Mouse (Mus musculus) heart, postnatal 36 days (tissue): ENCODE results near the gene Bcas3. TPM values are rescaled to one million over a fixed set of nuclear protein-coding genes. Genes with fewer than 3 reads are reported as not detected.

ENCODE experiments used
- DNase-seq, 2 experiments: peaks; one replicate each; pipeline ENCODE4 v3.0.0; 2021 to 2022
- intact Hi-C: fragments of 180-260 bp; cut with DNase I; formaldehyde crosslinking; loops from one replicate; pipeline ENCODE4 v1.15.1; 2025
- total RNA-seq, 2 experiments: library from RNA; stranded (reverse); gene quantifications; 2 replicates each; pipeline ENCODE4 v1.2.3; 2021

Bcas3 gene
- total RNA-seq, 2 experiments from 2014 or later = 35.8 to 48.8 TPM

- intact Hi-C loops = no loop called here
- peak in 1 of 2 experiments; percentile 61 for DNase-seq
Observed at GRCm38 (mm10) chr11:85833761-85834385, 480.9 kb downstream of the Bcas3 start.

GRCm38 (mm10) chr11:85834386-85834931 lies 481.5 kb downstream of the Bcas3 start:
- intact Hi-C loops = no loop called here
- no peak for DNase-seq

GRCm38 (mm10) chr11:85835001-85835752 lies 482.2 kb downstream of the Bcas3 start:
- intact Hi-C loops = no loop called here
- DNase-seq = no peak

- intact Hi-C loops = no loop called here
- no peak for DNase-seq
Observed at GRCm38 (mm10) chr11:85835753-85836522, 483.0 kb downstream of the Bcas3 start.

GRCm38 (mm10) chr11:85836523-85837290 lies 483.7 kb downstream of the Bcas3 start:
- DNase-seq = peak in 1 of 2 experiments; percentile 27

GRCm38 (mm10) chr11:85837291-85837647 lies 484.3 kb downstream of the Bcas3 start:
- no peak for DNase-seq
- intact Hi-C loops = no loop called here

More at GRCm38 (mm10) chr11:85836523-85837290, 483.7 kb downstream of the Bcas3 start:
- intact Hi-C loops = no loop called here

- intact Hi-C loops = no loop called here
- DNase-seq = peak in 1 of 2 experiments; percentile 33
Observed at GRCm38 (mm10) chr11:85837648-85838423, 484.9 kb downstream of the Bcas3 start.

- DNase-seq = no peak
- intact Hi-C loops = no loop called here
Observed at GRCm38 (mm10) chr11:85838424-85839257, 485.7 kb downstream of the Bcas3 start.

GRCm38 (mm10) chr11:85839258-85840030 lies 486.5 kb downstream of the Bcas3 start:
- intact Hi-C loops = loop anchor here (5.0 kb wide), 2 partner anchors 322 to 457 kb away; no protein-coding TSS in a partner anchor
- no peak for DNase-seq

- intact Hi-C loops = loop anchor here (5.0 kb wide), 2 partner anchors 323 to 458 kb away; no protein-coding TSS in a partner anchor
Observed at GRCm38 (mm10) chr11:85840031-85840802, 487.2 kb downstream of the Bcas3 start.

GRCm38 (mm10) chr11:85840803-85841145 lies 487.8 kb downstream of the Bcas3 start:
- DNase-seq = no peak
- intact Hi-C loops = loop anchor here (5.0 kb wide), 2 partner anchors 323 to 458 kb away; no protein-coding TSS in a partner anchor

More at GRCm38 (mm10) chr11:85840031-85840802, 487.2 kb downstream of the Bcas3 start:
- no peak for DNase-seq

GRCm38 (mm10) chr11:85841211-85841681 lies 488.3 kb downstream of the Bcas3 start:
- intact Hi-C loops = loop anchor here (5.0 kb wide), 2 partner anchors 324 to 459 kb away; no protein-coding TSS in a partner anchor

GRCm38 (mm10) chr11:85841980-85842379 lies 489.0 kb downstream of the Bcas3 start:
- intact Hi-C loops = loop anchor here (1.0 to 5.0 kb wide), 3 partner anchors 325 to 460 kb away; no protein-coding TSS in a partner anchor
- DNase-seq = peak; percentile 78 to 80

More at GRCm38 (mm10) chr11:85841211-85841681, 488.3 kb downstream of the Bcas3 start:
- no peak for DNase-seq

GRCm38 (mm10) chr11:85842596-85843346 lies 489.8 kb downstream of the Bcas3 start:
- DNase-seq = peak in 1 of 2 experiments; percentile 11
- intact Hi-C loops = loop anchor here (1.0 to 5.0 kb wide), 3 partner anchors 325 to 460 kb away; no protein-coding TSS in a partner anchor

GRCm38 (mm10) chr11:85843347-85843692 lies 490.4 kb downstream of the Bcas3 start:
- intact Hi-C loops = loop anchor here (5.0 kb wide), 2 partner anchors 326 to 461 kb away; no protein-coding TSS in a partner anchor
- peak; percentile 83 to 84 for DNase-seq
